Mouse (Mus musculus): Measurements from ENCODE around the gene H2-Oa.
A peak's percentile ranks its signal among the peaks of the same experiment; 100 is the strongest.

H2-Oa gene

DNA sequence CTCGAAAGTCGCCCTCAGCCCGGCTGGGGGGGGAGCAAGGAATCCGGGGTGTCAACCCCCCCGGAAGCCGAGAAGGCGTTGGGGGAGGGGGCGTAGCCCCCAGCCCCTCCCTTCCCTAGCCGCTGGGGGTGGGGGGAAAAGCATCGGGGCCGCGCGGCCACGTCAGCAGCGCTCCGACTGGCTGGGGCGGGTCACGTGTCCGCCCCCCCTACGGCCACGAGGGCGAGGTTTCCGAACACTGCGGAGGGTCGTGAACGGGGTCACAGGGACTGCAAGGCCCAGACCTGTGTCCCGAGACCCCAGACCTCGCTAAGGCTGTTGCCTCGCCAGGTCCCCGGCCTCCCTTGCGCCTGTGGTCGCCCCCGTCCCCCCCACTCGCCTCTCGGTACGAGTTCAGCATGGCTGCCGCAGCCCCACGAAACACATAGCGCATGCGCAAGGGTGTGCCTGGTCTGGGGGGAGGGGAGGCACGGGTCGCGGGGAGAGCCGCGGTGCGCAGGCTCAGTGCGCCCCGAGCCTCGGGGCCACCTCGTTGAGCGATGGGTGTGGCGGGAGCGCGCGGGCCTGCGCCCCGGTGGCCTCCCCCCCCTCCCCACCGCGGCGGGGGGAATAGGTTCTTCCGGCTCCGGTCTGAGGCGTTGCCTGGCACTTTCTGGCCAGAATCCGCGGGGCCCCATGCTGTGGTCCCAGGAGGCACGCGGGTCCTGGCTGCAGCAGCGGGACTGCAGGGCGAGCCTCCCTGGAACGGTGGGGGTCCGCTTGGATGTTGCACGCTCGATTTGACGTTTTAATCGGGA, 30.2 kb downstream of the H2-Oa start, which contains the start of gene Brd2:
Gene Brd2, minus strand, starts transcription at position 447 of the 797 bp plus-strand sequence.
- DNase-seq (ENCODE audit: low spot score): peak; percentile 98

DNA sequence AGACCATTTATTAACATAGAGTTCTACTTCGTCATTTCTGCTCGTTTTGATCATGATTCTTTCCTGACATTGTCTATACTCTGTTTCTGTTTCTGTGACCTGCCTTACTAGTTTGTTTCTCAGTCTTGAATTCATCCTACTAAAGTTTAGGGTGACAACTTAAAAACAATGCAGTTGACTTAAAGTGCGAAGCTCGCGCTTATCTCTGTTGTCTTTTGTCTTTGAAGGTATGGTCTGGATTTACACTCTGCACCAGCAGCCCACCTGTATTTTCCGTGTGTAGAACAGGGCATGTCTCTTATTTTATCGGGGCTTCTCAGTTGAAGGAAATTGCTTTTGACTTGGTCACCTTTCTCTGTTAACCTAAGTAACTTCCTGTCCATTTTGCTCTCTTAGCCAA, 31.0 kb downstream of the H2-Oa start:
- no peak for DNase-seq (ENCODE audit: low spot score)

DNA sequence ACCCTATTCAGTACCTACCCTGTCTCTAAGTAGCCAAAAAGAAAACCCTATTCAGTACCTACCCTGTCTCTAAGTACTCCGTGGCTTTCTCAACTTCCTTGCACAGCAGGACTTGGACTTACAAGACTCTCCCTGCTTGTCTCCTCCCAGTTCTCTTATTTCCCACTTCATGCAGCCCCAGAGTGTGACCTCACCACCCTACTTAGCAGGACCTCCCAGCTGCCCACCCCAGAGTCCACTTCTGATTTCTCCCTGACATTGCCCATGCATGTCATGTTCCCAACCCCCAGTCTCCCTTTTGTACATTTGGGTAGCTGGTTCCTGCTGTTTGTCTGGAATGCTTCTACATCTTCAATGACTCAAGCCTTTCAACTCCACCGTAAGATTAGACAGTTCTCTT, 31.4 kb downstream of the H2-Oa start:
- DNase-seq (ENCODE audit: low spot score): peak; percentile 36

DNA sequence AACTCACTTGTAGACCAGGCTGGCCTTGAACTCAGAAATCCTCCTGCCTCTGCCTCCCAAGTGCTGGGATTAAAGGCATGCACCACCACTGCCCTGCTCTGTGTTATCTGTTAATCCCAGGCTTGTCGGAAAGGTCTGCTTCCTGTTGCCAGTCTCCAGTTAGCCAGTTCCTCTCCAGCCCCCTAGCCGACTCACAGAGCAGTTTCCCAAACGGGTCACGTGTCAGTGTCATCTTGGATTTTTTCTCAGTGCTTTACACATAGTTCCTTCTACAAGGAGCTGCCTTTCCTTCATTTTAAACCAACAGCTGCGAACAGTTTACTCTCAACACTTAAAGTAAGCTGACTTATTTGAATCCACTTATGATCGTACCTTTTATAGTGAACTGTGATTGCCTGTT, 32.5 kb downstream of the H2-Oa start:
- DNase-seq (ENCODE audit: low spot score): no peak

GRCm38 (mm10) chr17:34126826-34127420, 34.8 kb downstream of the H2-Oa start:
- DNase-seq (ENCODE audit: low spot score): no peak

DNA sequence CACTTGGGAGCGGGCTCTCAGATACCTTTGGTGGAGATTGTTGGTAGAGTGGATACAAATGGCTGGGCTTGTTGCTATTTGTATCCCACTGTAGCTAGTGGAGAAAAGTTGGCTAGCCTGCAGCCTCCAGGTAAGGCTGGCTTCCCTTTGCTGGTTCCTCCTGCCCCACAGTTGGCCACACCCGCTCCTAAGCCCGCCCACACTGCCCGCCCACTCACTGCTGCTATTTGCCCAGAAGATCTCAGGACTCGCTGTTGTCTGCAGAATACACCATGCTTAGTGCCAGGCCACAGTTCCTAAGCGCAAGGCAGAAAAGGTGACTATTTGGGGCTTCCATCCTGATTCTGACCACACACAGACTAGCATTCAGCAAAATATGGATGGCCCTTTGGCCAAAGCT, 35.3 kb downstream of the H2-Oa start:
- DNase-seq (ENCODE audit: low spot score): no peak

GRCm38 (mm10) chr17:34128264-34128937, 36.3 kb downstream of the H2-Oa start:
- DNase-seq (ENCODE audit: low spot score): no peak

GRCm38 (mm10) chr17:34128944-34129791, 37.0 kb downstream of the H2-Oa start:
- DNase-seq (ENCODE audit: low spot score): no peak

GRCm38 (mm10) chr17:34130073-34130947, 38.2 kb downstream of the H2-Oa start:
- no peak for DNase-seq (ENCODE audit: low spot score)

GRCm38 (mm10) chr17:34131911-34132310, 39.8 kb downstream of the H2-Oa start:
- no peak for DNase-seq (ENCODE audit: low spot score)

- no peak for DNase-seq (ENCODE audit: low spot score)
Observed at GRCm38 (mm10) chr17:34133289-34133688, 41.1 kb downstream of the H2-Oa start.

DNA sequence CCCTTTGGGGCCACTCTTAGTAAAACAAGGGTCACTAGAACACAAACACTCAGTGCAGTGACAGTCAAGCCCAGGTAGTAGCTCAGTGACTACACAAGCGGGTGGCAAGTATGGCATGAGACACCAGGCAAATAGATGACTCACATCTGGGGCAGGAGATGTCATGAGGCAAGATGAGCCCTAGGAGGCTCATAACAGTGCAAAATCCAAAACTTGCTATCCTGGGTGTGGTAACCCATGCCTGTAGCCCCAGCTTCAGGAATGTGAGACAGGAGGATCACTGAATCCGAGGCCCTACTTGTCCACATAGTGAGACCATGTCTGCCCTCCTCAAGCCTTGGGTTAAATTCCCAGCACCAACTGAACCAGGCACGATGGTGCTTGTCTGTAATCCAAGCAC, 42.3 kb downstream of the H2-Oa start:
- no peak for DNase-seq (ENCODE audit: low spot score)

DNA sequence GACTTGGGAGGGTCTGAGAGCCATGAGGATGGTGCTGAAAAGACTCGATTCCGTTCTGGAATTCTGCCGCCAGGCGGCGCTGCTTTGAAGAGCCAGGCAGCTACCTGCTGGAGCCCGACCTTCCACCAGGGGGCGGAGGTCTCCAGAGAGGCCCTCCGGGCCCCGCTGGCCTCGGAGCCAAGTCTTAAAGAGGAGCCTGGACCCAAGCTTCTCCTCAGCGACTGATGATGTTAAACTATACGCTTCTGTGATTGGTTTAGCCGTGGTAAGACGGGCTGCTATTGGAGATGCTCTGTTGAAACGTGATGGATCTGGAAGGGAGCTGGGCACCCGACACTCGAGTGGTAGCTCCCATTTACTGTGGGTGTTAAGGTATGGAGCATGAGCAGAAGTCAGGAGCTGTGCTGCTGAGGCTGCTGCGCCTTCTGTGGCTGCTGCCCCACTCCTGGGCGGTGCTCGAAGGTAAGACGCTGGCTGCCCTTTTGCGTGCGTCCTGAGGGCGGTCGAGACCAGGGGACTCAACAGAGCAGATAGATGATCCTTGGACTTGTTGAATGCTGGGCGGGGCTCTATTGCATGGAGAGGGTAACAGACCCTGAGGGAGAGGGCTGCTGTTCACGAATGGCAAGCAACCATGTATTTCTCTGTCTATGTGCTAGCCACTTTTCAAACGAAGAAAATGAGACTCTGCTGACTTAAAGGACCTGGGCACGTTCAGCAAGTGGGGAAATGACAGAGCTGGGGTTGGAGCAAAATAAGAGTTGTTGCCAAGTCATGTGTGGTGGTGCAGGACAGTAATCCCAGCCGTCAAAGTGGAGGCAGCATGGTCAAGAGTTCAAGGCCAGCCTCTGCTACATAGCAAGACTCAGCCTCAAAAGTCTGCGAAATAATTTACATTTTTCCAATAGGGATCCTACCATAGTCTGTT, 43.4 kb downstream of the H2-Oa start:
- peak; percentile 99 for DNase-seq (ENCODE audit: low spot score)

DNA sequence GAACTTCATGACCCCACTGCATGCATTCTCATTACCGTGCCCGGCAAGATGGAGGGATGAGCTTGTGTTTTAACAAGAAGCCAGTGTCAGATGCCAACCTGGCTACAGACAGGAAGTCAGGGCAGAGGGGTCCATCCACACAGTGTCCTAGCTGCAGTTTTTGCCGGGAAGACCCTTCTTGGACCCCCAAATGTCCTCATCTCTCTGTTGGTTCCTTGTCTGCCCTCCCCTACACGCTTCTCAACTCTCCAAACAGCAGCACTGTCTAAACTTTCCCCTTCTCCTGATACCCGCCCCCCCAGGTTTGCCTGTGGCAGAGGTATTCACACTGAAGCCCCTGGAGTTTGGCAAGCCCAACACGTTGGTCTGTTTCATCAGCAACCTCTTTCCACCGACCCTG, 45.5 kb downstream of the H2-Oa start:
- no peak for DNase-seq (ENCODE audit: low spot score)

DNA sequence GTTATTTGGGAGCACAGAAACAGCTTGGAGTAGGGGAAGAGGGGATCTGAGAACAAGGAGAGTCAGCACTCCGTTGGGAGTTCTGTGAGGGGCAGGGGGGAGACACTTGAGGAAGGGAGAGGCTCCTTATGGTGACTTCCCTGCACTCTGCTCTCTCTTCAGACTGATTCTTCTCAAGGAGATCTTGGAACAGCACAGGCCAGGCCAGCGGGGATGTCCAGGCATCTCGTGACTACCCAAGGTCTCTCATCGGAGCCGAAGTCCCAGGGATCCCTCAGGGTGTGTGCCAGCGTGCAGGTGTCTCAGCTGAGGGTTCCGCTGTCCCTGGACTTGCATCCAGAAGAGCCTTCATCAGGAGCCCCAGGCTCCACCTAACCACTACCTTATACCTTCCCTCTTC, 46.5 kb downstream of the H2-Oa start:
- DNase-seq (ENCODE audit: low spot score): no peak

DNA sequence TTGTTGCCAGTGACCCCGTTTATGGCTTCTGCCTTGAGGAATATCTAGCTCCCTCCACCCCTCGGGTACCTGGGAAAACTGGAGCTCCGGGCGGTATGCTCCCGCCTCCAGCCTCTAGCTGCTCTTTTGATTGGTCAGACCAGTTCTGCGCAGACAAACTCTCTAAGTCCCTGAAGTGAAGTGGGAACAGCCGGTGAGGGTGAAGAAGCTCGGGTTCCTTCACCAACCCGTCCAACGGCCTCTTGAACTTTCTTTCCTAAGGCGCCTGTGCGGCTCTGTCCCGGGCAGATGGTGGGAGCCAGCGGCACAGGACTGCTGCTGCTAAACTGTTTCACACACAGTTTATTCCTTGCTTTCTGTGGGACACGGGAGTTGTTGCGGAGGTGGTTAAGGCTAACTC, 47.3 kb downstream of the H2-Oa start:
- no peak for DNase-seq (ENCODE audit: low spot score)

DNA sequence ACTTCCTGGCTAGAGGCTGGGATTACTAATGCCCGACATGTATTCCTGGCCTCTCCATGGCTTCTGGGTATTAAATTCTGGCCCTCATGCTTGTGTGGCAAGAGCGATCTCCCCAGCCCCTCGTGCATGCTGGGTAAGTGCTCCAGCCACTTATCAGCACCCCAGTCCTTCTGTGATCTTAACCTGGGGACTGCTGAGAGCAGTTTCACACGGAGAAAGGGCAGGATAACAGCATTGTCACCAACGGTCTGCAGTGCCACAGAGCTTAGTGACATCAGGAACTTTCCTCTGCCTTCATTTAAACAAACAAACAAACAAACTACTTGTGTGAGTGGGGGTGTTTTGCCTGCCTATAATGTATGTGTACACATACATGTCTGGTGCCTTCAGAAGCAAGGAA, 48.1 kb downstream of the H2-Oa start:
- DNase-seq (ENCODE audit: low spot score): no peak

DNA sequence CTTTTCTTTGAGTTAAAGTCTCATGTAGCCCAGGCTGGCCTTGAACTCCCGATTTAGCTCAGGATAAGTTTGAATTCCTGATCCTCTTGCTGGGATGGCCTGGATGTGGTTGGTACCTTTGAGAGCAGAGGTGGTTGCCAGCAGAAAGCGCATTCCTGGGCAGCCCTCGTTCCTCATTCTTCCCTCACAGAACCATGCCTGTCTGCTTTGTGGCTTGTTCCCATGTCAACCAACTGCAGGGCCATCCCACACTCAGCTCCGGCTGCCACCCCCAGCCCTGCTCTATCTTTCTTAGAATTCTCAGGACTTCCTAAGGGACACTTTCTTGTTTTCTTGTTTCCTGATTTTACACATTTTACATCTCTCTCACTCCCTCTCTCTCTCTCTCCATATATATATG, 49.3 kb downstream of the H2-Oa start:
- no peak for DNase-seq (ENCODE audit: low spot score)

DNA sequence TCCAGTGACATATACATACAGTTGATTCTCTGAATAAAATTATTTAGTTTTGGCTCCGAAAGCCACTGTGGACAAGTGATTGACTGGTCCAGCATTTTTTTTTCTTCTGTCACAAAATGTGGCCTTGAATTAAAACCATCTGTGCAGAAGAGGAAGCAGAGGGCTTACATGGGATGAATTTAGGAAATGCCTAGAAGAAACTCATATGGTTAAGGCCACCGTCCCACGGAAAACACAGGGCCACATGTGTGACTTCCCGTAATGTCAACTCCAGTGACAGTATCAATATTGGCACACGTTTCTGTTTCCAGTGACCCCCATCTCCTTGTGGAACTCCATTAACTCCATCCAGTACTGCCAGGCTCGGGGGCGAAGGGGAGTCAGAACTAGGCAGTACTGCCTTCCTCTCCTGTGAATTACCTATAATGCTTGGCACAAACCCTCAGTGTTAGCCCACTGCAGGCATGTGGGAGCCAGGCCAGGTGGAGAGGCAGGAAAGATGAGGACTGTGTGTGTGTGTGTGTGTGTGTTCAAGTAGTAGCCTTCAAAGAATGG, 50.4 kb downstream of the H2-Oa start:
- no peak for DNase-seq (ENCODE audit: low spot score)

DNA sequence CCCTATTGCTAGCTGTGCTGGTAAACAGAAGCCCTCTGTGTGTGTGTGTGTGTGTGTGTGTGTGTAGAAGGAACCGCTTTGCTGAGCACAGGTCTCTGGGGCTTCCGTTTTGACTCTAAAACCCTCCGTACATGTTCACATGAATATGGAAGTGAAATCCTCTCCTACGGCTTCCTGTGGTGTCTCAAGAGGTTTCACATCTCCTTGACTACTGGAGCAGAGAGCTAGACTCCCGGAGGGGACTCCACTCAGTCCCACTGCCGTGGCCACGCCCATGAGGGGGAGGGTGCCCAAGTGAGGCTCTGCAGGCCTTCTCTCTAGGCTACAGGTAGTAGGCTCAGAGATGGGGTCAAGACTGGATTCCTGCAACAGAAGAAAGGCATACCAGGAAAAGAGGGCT, 50.9 kb downstream of the H2-Oa start, which contains the start of gene H2-DMb2:
Gene H2-DMb2, plus strand, starts transcription at position 275 of the 400 bp plus-strand sequence.
- peak; percentile 44 for DNase-seq (ENCODE audit: low spot score)
